Mouse (Mus musculus) neural tube, embryonic 14.5 days (tissue): ENCODE data around the gene Rrp1. TPM values are rescaled to one million over a fixed set of nuclear protein-coding genes. Genes with fewer than 3 reads are reported as not detected.

Experiments
- ATAC-seq: fragments of 200-750 bp; cut with Nextera tagmentation; 2 replicates; pipeline ENCODE4 v1.8.0; 2017; ENCODE audit warnings: low read depth, mild to moderate bottlenecking, moderate TSS enrichment, moderate library complexity
- H3K27ac ChIP-seq: fragments of 300-500 bp; sonication (generic); 2 replicates; pipeline ENCODE4 v1.5.1; 2014; ENCODE audit warnings: low read depth, mild to moderate bottlenecking, control low read depth, low read length, moderate library complexity, mixed read lengths
- H3K27me3 ChIP-seq: fragments of 300-500 bp; sonication (generic); 2 replicates; pipeline ENCODE4 v1.6.1; 2014; ENCODE audit warnings: low read length; ENCODE audit not compliant: control insufficient read depth, insufficient read depth
- H3K36me3 ChIP-seq: fragments of 300-500 bp; sonication (generic); 2 replicates; pipeline ENCODE4 v1.6.1; 2014; ENCODE audit warnings: low read length, mixed read lengths; ENCODE audit not compliant: control insufficient read depth, insufficient read depth
- H3K4me1 ChIP-seq: fragments of 300-500 bp; sonication (generic); 2 replicates; pipeline ENCODE4 v1.6.1; 2014; ENCODE audit warnings: low read length; ENCODE audit not compliant: control insufficient read depth, insufficient read depth
- H3K4me2 ChIP-seq: fragments of 300-500 bp; sonication (generic); 2 replicates; pipeline ENCODE4 v1.6.1; 2014; ENCODE audit warnings: mild to moderate bottlenecking, low read depth, low read length, control low read depth
- H3K4me3 ChIP-seq: fragments of 300-500 bp; sonication (generic); 2 replicates; pipeline ENCODE4 v1.5.1; 2014; ENCODE audit warnings: low read depth, low read length, control low read depth, mixed read lengths
- H3K9ac ChIP-seq: fragments of 300-500 bp; sonication (generic); replicated peaks from 2 replicates; pipeline ENCODE4 v1.6.1; 2014; ENCODE audit warnings: low read depth, mild to moderate bottlenecking, control low read depth, low read length, mixed read lengths
- H3K9me3 ChIP-seq: fragments of 300-500 bp; sonication (generic); 2 replicates; pipeline ENCODE4 v1.6.1; 2016; ENCODE audit warnings: low read length; ENCODE audit not compliant: control insufficient read depth
- WGBS: fragments of 180-500 bp; shearing (Covaris S2); extraction: QIAGEN DNeasy Blood & Tissue Kit; methylation state at CpG from one replicate; pipeline ENCODE4 v1.1.7; 2014; 5-methylcytosine and 5-hydroxymethylcytosine counted together
- microRNA-seq: library from miRNA; unstranded; fragments of <30 nt; microRNA quantifications from one replicate; pipeline ENCODE4, GENCODE M21; 2016
- polyA plus RNA-seq: library from polyadenylated mRNA; unstranded; fragments of >200 nt; fragmentation: Nextera tagmentation; extraction: Ambion mirVana; gene quantifications from 2 replicates; pipeline ENCODE4 v1.2.1, GENCODE M21; 2014

Gene Rrp1
- polyA plus RNA-seq, 1 experiment from 2014 or later: 312 TPM

GRCm38 (mm10) chr10:78351564-78351886 lies 61.3 kb downstream of the Rrp1 start:
- Histone ChIP-seq H3K9me3 (no peaks in the 10 kb centered on the region), H3K27me3 (no peaks in the 10 kb centered on the region), H3K36me3 (no peaks in the 10 kb centered on the region), H3K4me1 (peaks cover 19% of the 10 kb centered on the region; the same call in 1 of the 2 replicates), H3K9ac (peak overlapping the region; percentile 95), H3K4me2 (peak overlapping the region; percentile 86), H3K4me3 (peak overlapping the region; percentile 93), H3K27ac (peak overlapping the region; percentile 79; the same call in 1 of the 2 replicates)
- WGBS: 4% methylated on average over 13 of the region's 13 CpGs
- ATAC-seq: no peak

- H3K4me2 ChIP-seq: peak overlapping the region; percentile 86
- no peaks in the 10 kb centered on the region for H3K27me3 ChIP-seq
- H3K27ac ChIP-seq: no peak overlapping the region
- H3K9ac ChIP-seq: peak overlapping the region; percentile 95
- H3K4me1 ChIP-seq: peaks cover 19% of the 10 kb centered on the region; the same call in 1 of the 2 replicates
- H3K4me3 ChIP-seq: peak overlapping the region; percentile 93
- no peak for ATAC-seq
- H3K9me3 ChIP-seq: no peaks in the 10 kb centered on the region
- no peaks in the 10 kb centered on the region for H3K36me3 ChIP-seq
- WGBS: 28% methylated on average over 6 of the region's 6 CpGs
These were observed 61.9 kb downstream of the Rrp1 start for GRCm38 (mm10) chr10:78350796-78351556.

Small RNA genes lying within 50 kb of the gene (microRNA-seq; reads per million reads assigned to microRNA genes)
- gene Mir6410: not detected
- 1.1 reads per million for gene Mir6907
- not detected for gene Mir6908

Other genes starting within 250 kb of the Rrp1 start
- 14.6 and 16.0 TPM in 2 replicates for gene D10Jhu81e, start 243.3 kb downstream of the Rrp1 start, polyA plus RNA-seq
- gene Pwp2, start 227.9 kb downstream of the Rrp1 start, polyA plus RNA-seq: 12.7 and 15.7 TPM in 2 replicates
- gene Trappc10, start 168.4 kb downstream of the Rrp1 start, polyA plus RNA-seq: 28.4 and 43.2 TPM in 2 replicates
- 64.4 and 89.5 TPM in 2 replicates for gene Agpat3, start 60.6 kb downstream of the Rrp1 start, polyA plus RNA-seq
- 96.7 and 110 TPM in 2 replicates for gene Cstb, start 12.6 kb upstream of the Rrp1 start, polyA plus RNA-seq
- gene Pdxk, start 51.9 kb upstream of the Rrp1 start, polyA plus RNA-seq: 22.8 and 36.1 TPM in 2 replicates
- gene Olfr1358, start 104.4 kb upstream of the Rrp1 start, polyA plus RNA-seq: not detected in 2 replicates
- 42.7 and 46.3 TPM in 2 replicates for gene Ilvbl, start 161.3 kb upstream of the Rrp1 start, polyA plus RNA-seq
- 2.3 and 4.3 TPM in 2 replicates for gene Syde1, start 178.9 kb upstream of the Rrp1 start, polyA plus RNA-seq
- gene Olfr1357, start 205.0 kb upstream of the Rrp1 start, polyA plus RNA-seq: not detected in 2 replicates